Mouse (Mus musculus) E14TG2a.4 (cell line): ENCODE measurements at regions not wholly inside any gene's neighbourhood (a gene's known extent, or its start where the extent isn't known, plus 50 kb on each side); places are given as distances from the start of the nearest gene placed in this dataset.

ENCODE experiments used
- CTCF ChIP-seq: conservative IDR thresholded peaks from 2 replicates; pipeline ENCODE4 v1.5.1; 2014; ENCODE audit warnings: low read length
- NANOG ChIP-seq: IDR thresholded peaks from 2 replicates; pipeline ENCODE4 v1.6.1; 2014; ENCODE audit warnings: borderline replicate concordance, low read length, mixed read lengths
- POU5F1 ChIP-seq: IDR thresholded peaks from 2 replicates; pipeline ENCODE4 v1.6.1; 2014; ENCODE audit warnings: low read length, borderline replicate concordance

GRCm38 (mm10) chr7:115060171-115060570, 316.7 kb downstream of the Insc start:
- no peak for TF ChIP-seq NANOG
- TF ChIP-seq CTCF = no peak
- no peak for TF ChIP-seq POU5F1
